In genomic region chr15:20323579-20323978, GRCm38 (mm10) we compare ENCODE assay signal across 20 mouse cellular contexts.
A peak's percentile ranks its signal among the peaks of the same experiment; 100 is the strongest.
DNase-seq lines count a peak whose midpoint lies in the region; TF ChIP-seq lines count a peak whose summit lies in the region.
"Had no signal": no experiment of that assay in that cellular context is flagged by ENCODE, and none has a peak within 500 bp of the region (broad histone marks: within the 10 kb centered on the region; RNA-seq: fewer than 3 reads in every experiment).

No protein-coding gene starts in this region.

- H3K9me3 ChIP-seq in ES-E14 (ENCODE audit: control insufficient read depth, insufficient read depth, low read depth, low read length): no peaks in the 10 kb centered on the region
- H3K9me3 ChIP-seq in limb, embryonic 10.5 days (replicated peaks): no peaks in the 10 kb centered on the region
- H3K9me3 ChIP-seq: forebrain, embryonic 10.5 days; forebrain, embryonic 13.5 days; heart, embryonic 13.5 days had no signal

- intact Hi-C loops in left cerebral cortex, postnatal 25 days (cut with DNase I): no loop called here

- H3K36me3 ChIP-seq in ES-E14 (ENCODE audit: control insufficient read depth, insufficient read depth, low read length, poor library complexity, severe bottlenecking): no peaks in the 10 kb centered on the region
- no peaks in the 10 kb centered on the region for H3K36me3 ChIP-seq in limb, embryonic 10.5 days
- H3K36me3 ChIP-seq: forebrain, embryonic 10.5 days; heart, embryonic 13.5 days had no signal

- H3K4me3 ChIP-seq in ES-E14 (ENCODE audit: insufficient read depth in 1 of 2, low read depth in 1 of 2, low read length in 2 of 2, poor library complexity in 1 of 2, severe bottlenecking in 1 of 2): no peak overlapping the region
- no peak overlapping the region for H3K4me3 ChIP-seq in limb, embryonic 10.5 days
- H3K4me3 ChIP-seq: forebrain, embryonic 10.5 days; forebrain, embryonic 13.5 days; heart, embryonic 13.5 days had no signal

- 97% methylated on average over 3 of the region's 3 CpGs for WGBS in limb, embryonic 10.5 days

- in situ Hi-C loops in ES-E14 (cut with MboI; ENCODE audit: low sequenced_read_pairs in 2 of 2, unreplicated experiment in 2 of 2): no loop called here

- no peak overlapping the region for H3K27ac ChIP-seq in ES-E14 (ENCODE audit: insufficient read depth, low read depth, low read length, poor library complexity, severe bottlenecking)
- no peak overlapping the region for H3K27ac ChIP-seq in limb, embryonic 10.5 days
- H3K27ac ChIP-seq: forebrain, embryonic 10.5 days; forebrain, embryonic 13.5 days; heart, embryonic 13.5 days; hindbrain, embryonic 14.5 days had no signal

- DNase-seq in 3T3-L1 (ENCODE audit: low read depth, low spot score) (peak; percentile 51), 416B (ENCODE audit: low read depth) (peak; percentile 47), ES-E14 (ENCODE audit: low read depth, low spot score) (no peak)
- DNase-seq in brain, adult 2 months (ENCODE audit: low read depth, low spot score): peak; percentile 52
- DNase-seq in left cerebral cortex, postnatal 25 days (ENCODE audit: low spot score in 2 of 2): no peak
- DNase-seq in limb, embryonic 10.5 days (ENCODE audit: low spot score): no peak
- DNase-seq: adrenal gland, adult 8-10 months; adrenal gland, postnatal 25 days; B cell, adult 2 months; cerebellum, adult 18-20 months; cerebellum, adult 9-10 months; cerebellum, postnatal 14 days; gastrocnemius, postnatal 10 days; heart, adult 18-20 months; heart, postnatal 14 days; heart, postnatal 4 days had no signal

- no peak overlapping the region for H3K9ac ChIP-seq in ES-E14 (ENCODE audit: insufficient read depth, low read depth, low read length, poor library complexity, severe bottlenecking)
- H3K9ac ChIP-seq: forebrain, embryonic 13.5 days; heart, embryonic 13.5 days; hindbrain, embryonic 14.5 days had no signal

- H3K27me3 ChIP-seq in limb, embryonic 10.5 days (ENCODE audit: low read depth, poor library complexity, severe bottlenecking): no peaks in the 10 kb centered on the region
- H3K27me3 ChIP-seq: forebrain, embryonic 13.5 days; heart, embryonic 13.5 days had no signal

- no peaks in the 10 kb centered on the region for H3K4me1 ChIP-seq in ES-E14 (ENCODE audit: control insufficient read depth in 2 of 2, insufficient read depth in 2 of 2, low read length in 2 of 2, poor library complexity in 1 of 2)
- H3K4me1 ChIP-seq in limb, embryonic 10.5 days: no peaks in the 10 kb centered on the region
- H3K4me1 ChIP-seq: forebrain, embryonic 10.5 days; forebrain, embryonic 13.5 days; heart, embryonic 13.5 days had no signal

TF ChIP-seq in ES-E14, 5 proteins besides CTCF, POLR2A, EP300 and RAD21:
- TF ChIP-seq HCFC1 (IDR thresholded peaks at IDR 0.05; ENCODE audit: borderline replicate concordance, insufficient read depth, low read length) (no peak), ZNF384 (IDR thresholded peaks at IDR 0.05; ENCODE audit: low read depth, low read length) (no peak), MAFK (IDR thresholded peaks at IDR 0.05; ENCODE audit: insufficient read depth, low read depth, low read length) (0 out of 2 replicates have a peak, but pooled peaks have one; percentile 36)

Comparison
In these comparisons a context has a peak if more than half of its experiments do, and no peak if none do; other contexts are left out.
1. DNase-seq: peak in 3T3-L1 (single experiment), 416B (single experiment) and brain, adult 2 months (single experiment); none in ES-E14 (single experiment), left cerebral cortex, postnatal 25 days (0 of 2) and limb, embryonic 10.5 days (single experiment).